Mouse (Mus musculus) lung, postnatal 0 days (tissue): Measurements from ENCODE around the gene Atg7. TPM values are rescaled to one million over a fixed set of nuclear protein-coding genes. Genes with fewer than 3 reads are reported as not detected.

Experiments used
- ATAC-seq: fragments of 200-750 bp; cut with Nextera tagmentation; 2 replicates; pipeline ENCODE4 v1.8.0; 2017; ENCODE audit warnings: moderate library complexity
- DNase-seq: peaks from one replicate; pipeline ENCODE4 v3.0.0-alpha.2; 2016; ENCODE audit warnings: low spot score
- H3K27ac ChIP-seq: fragments of 300-500 bp; sonication (generic); 2 replicates; pipeline ENCODE4 v1.5.1; 2014; ENCODE audit warnings: antibody characterized with exemption, mild to moderate bottlenecking, low read length, mixed read lengths
- H3K27me3 ChIP-seq: fragments of 300-500 bp; sonication (generic); replicated peaks from 2 replicates; pipeline ENCODE4 v1.6.1; 2014; ENCODE audit warnings: low read length, mixed read lengths; ENCODE audit not compliant: insufficient read depth
- H3K36me3 ChIP-seq: fragments of 300-500 bp; sonication (generic); 2 replicates; pipeline ENCODE4 v1.6.1; 2014; ENCODE audit warnings: low read length, mixed read lengths; ENCODE audit not compliant: insufficient read depth
- H3K4me1 ChIP-seq: fragments of 300-500 bp; sonication (generic); 2 replicates; pipeline ENCODE4 v1.6.1; 2014; ENCODE audit warnings: antibody characterized with exemption, low read depth, low read length, mixed read lengths; ENCODE audit not compliant: insufficient read depth
- H3K4me2 ChIP-seq: fragments of 300-500 bp; sonication (generic); replicated peaks from 2 replicates; pipeline ENCODE4 v1.6.1; 2014; ENCODE audit warnings: low read depth, mild to moderate bottlenecking, low read length, moderate library complexity, mixed read lengths
- H3K4me3 ChIP-seq: fragments of 300-500 bp; sonication (generic); 2 replicates; pipeline ENCODE4 v1.5.1; 2014; ENCODE audit warnings: low read depth, low read length
- H3K9ac ChIP-seq: fragments of 300-500 bp; sonication (generic); replicated peaks from 2 replicates; pipeline ENCODE4 v1.6.1; 2014; ENCODE audit warnings: low read depth, mild to moderate bottlenecking
- H3K9me3 ChIP-seq: fragments of 300-500 bp; sonication (generic); 2 replicates; pipeline ENCODE4 v1.6.1; 2016; ENCODE audit warnings: low read length, mixed read lengths
- CTCF ChIP-seq: IDR thresholded peaks from 2 replicates; pipeline ENCODE4 v1.5.1; 2016; ENCODE audit warnings: antibody characterized with exemption, mild to moderate bottlenecking
- EP300 ChIP-seq: IDR thresholded peaks from 2 replicates; pipeline ENCODE4 v1.6.1; 2016; ENCODE audit warnings: antibody characterized with exemption, mild to moderate bottlenecking, control low read depth
- WGBS: fragments of 180-500 bp; shearing (Covaris S2); extraction: QIAGEN DNeasy Blood & Tissue Kit; methylation state at CpG from one replicate; pipeline ENCODE4 v1.1.7; 2014; 5-methylcytosine and 5-hydroxymethylcytosine counted together
- polyA plus RNA-seq: library from polyadenylated mRNA; unstranded; fragments of >200 nt; fragmentation: Nextera tagmentation; extraction: Ambion mirVana; gene quantifications from 2 replicates; pipeline ENCODE4 v1.2.1, GENCODE M21; 2015

The Atg7 gene
- polyA plus RNA-seq, 1 experiment from 2014 or later = 18.4 TPM

- DNase-seq = peak; percentile 46
- H3K4me2 ChIP-seq = peak overlapping the region; percentile 22; the same call in 1 of the 2 replicates
- 69% methylated on average over 10 of the region's 10 CpGs for WGBS
- no peaks in the 10 kb centered on the region for H3K36me3 ChIP-seq
- no peaks in the 10 kb centered on the region for H3K9me3 ChIP-seq
- H3K27me3 ChIP-seq = no peaks in the 10 kb centered on the region
- no peak overlapping the region for H3K4me3 ChIP-seq
- H3K4me1 ChIP-seq = no peaks in the 10 kb centered on the region
- TF ChIP-seq EP300 (no peak), CTCF (no peak)
- ATAC-seq = no peak
- H3K9ac ChIP-seq = no peak overlapping the region
- H3K27ac ChIP-seq = no peak overlapping the region
These were observed 49.8 kb downstream of the Atg7 start for GRCm38 (mm10) chr6:114692691-114693090.

- no peaks in the 10 kb centered on the region for H3K36me3 ChIP-seq
- H3K4me2 ChIP-seq = no peak overlapping the region
- H3K27me3 ChIP-seq = no peaks in the 10 kb centered on the region
- no peaks in the 10 kb centered on the region for H3K9me3 ChIP-seq
- ATAC-seq (peak; percentile 58), DNase-seq (peak; percentile 86)
- WGBS = 41% methylated on average over 9 of the region's 9 CpGs
- no peak overlapping the region for H3K9ac ChIP-seq
- no peak overlapping the region for H3K27ac ChIP-seq
- no peaks in the 10 kb centered on the region for H3K4me1 ChIP-seq
- TF ChIP-seq EP300 (no peak), CTCF (peak; percentile 84)
- no peak overlapping the region for H3K4me3 ChIP-seq
These were observed 55.0 kb downstream of the Atg7 start for GRCm38 (mm10) chr6:114697646-114698490.

- ATAC-seq (peak; percentile 77), DNase-seq (peak; percentile 71)
- WGBS = 43% methylated on average over 5 of the region's 5 CpGs
These were observed 55.7 kb downstream of the Atg7 start for GRCm38 (mm10) chr6:114698578-114698977.

GRCm38 (mm10) chr6:114700704-114701103, 57.8 kb downstream of the Atg7 start:
- Histone ChIP-seq H3K9me3 (no peaks in the 10 kb centered on the region), H3K4me3 (no peak overlapping the region), H3K36me3 (no peaks in the 10 kb centered on the region), H3K4me2 (no peak overlapping the region), H3K4me1 (no peaks in the 10 kb centered on the region), H3K27me3 (no peaks in the 10 kb centered on the region), H3K27ac (no peak overlapping the region), H3K9ac (no peak overlapping the region)
- TF ChIP-seq EP300 = no peak
- TF ChIP-seq CTCF = peak; percentile 55
- WGBS = 89% methylated on average over 3 of the region's 3 CpGs
- no peak for DNase-seq
- ATAC-seq = no peak

More at GRCm38 (mm10) chr6:114698578-114698977, 55.7 kb downstream of the Atg7 start:
- no peak overlapping the region for H3K4me3 ChIP-seq
- no peaks in the 10 kb centered on the region for H3K4me1 ChIP-seq
- no peak overlapping the region for H3K27ac ChIP-seq
- no peak overlapping the region for H3K4me2 ChIP-seq
- no peaks in the 10 kb centered on the region for H3K9me3 ChIP-seq
- no peak overlapping the region for H3K9ac ChIP-seq
- no peaks in the 10 kb centered on the region for H3K27me3 ChIP-seq
- TF ChIP-seq CTCF (peak; percentile 64), EP300 (peak; percentile 75; the same call in 1 of the 2 replicates)
- no peaks in the 10 kb centered on the region for H3K36me3 ChIP-seq

GRCm38 (mm10) chr6:114707032-114707431, 64.1 kb downstream of the Atg7 start:
- no peak overlapping the region for H3K9ac ChIP-seq
- H3K4me3 ChIP-seq = no peak overlapping the region
- H3K36me3 ChIP-seq = peaks cover 8% of the 10 kb centered on the region; the same call in 1 of the 2 replicates
- DNase-seq (no peak), ATAC-seq (no peak)
- H3K4me2 ChIP-seq = no peak overlapping the region
- no peak for TF ChIP-seq EP300
- TF ChIP-seq CTCF = no peak
- H3K27me3 ChIP-seq = no peaks in the 10 kb centered on the region
- WGBS = 78% methylated on average over 3 of the region's 3 CpGs
- H3K27ac ChIP-seq = no peak overlapping the region
- H3K4me1 ChIP-seq = no peaks in the 10 kb centered on the region
- H3K9me3 ChIP-seq = no peaks in the 10 kb centered on the region

- no peak overlapping the region for H3K9ac ChIP-seq
- no peak overlapping the region for H3K4me3 ChIP-seq
- H3K27me3 ChIP-seq = no peaks in the 10 kb centered on the region
- H3K4me1 ChIP-seq = no peaks in the 10 kb centered on the region
- DNase-seq = no peak
- 58% methylated on average over 4 of the region's 4 CpGs for WGBS
- no peak overlapping the region for H3K4me2 ChIP-seq
- no peak; the same call in 1 of the 2 replicates for ATAC-seq
- no peaks in the 10 kb centered on the region for H3K9me3 ChIP-seq
- no peaks in the 10 kb centered on the region for H3K36me3 ChIP-seq
- no peak for TF ChIP-seq CTCF
- no peak for TF ChIP-seq EP300
- H3K27ac ChIP-seq = no peak overlapping the region
These were observed 69.5 kb downstream of the Atg7 start for GRCm38 (mm10) chr6:114712242-114713050.
